Mouse (Mus musculus) brain, embryonic 14.5 days (tissue): Measurements from ENCODE around the gene Apol8.

ENCODE experiments used
- CTCF ChIP-seq: fragments of 200-500 bp; IDR thresholded peaks from 2 replicates; pipeline ENCODE4 v1.5.1; 2012; ENCODE audit warnings: inconsistent platforms, mild to moderate bottlenecking, moderate library complexity, borderline replicate concordance; ENCODE audit not compliant: insufficient read depth, insufficient read length; ENCODE audit errors: extremely low read depth
- POLR2A ChIP-seq: fragments of 200-500 bp; IDR thresholded peaks from 2 replicates; pipeline ENCODE4 v1.6.1; 2012; ENCODE audit warnings: mild to moderate bottlenecking, inconsistent platforms, borderline replicate concordance; ENCODE audit not compliant: poor library complexity, insufficient read depth, insufficient read length, severe bottlenecking; ENCODE audit errors: extremely low read depth

DNA sequence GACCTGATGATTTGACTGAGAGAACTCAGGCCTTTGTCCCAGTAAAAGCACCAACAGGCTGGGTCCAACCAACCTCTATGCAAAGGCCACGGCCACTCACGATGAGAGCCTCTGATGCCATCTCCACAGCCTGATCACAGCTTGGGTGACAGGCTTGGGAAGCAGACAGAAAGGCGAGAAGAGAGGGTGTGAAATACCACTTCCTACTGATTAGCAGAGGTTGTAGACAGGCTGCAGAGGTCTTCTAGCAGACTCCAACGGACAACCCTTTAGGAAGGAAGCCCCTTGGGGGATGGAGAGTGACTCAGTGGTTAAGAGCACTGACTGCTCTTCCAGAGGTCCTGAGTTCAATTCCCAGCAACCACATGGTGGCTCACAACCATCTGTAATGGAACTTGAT lies 44.4 kb upstream of the Apol8 start:
- TF ChIP-seq POLR2A (no peak), CTCF (no peak)
